Mouse (Mus musculus) v-Abl transformed pro-B cells (cell line): Measurements from ENCODE around the gene Sbpl.
"Not testable (repeated sequence)": the region's sequence is repeated elsewhere in the genome, so short reads cannot be mapped to it uniquely, and the experiment has no call there.

ENCODE experiments used
- in situ Hi-C, 2 experiments: fragments of 400-800 bp; cut with MboI; formaldehyde crosslinking; loops; one replicate each; pipeline ENCODE4 v1.15.1; 2025; ENCODE audit not compliant: unreplicated experiment in 2 of 2

Gene Sbpl

GRCm38 (mm10) chr17:23965805-23966425 is 10.8 kb upstream of the Sbpl start:
- in situ Hi-C loops: loop anchor here (10.0 kb wide), 2 partner anchors 111 to 221 kb away; partner anchors contain the start of genes Kremen2 (in 1 of the 2) and Paqr4 (in 1 of the 2)

- in situ Hi-C loops: loop anchor here (5.0 to 10.0 kb wide), 4 partner anchors 89 to 217 kb away; partner anchors contain the start of genes Kremen2 (in 1 of the 2) and Paqr4 (in 1 of the 2)
These were observed 6.6 kb upstream of the Sbpl start for GRCm38 (mm10) chr17:23961573-23962122.

- in situ Hi-C loops: loop anchor here (5.0 to 10.0 kb wide), 4 partner anchors 88 to 215 kb away; partner anchors contain the start of genes Kremen2 (in 1 of the 2) and Paqr4 (in 1 of the 2)
These were observed 5.1 kb upstream of the Sbpl start for GRCm38 (mm10) chr17:23960084-23960738.

- in situ Hi-C loops: not testable (repeated sequence)
These were observed 4.2 kb downstream of the Sbpl start for GRCm38 (mm10) chr17:23950828-23951227.

- in situ Hi-C loops: no loop called here
These were observed 6.0 kb downstream of the Sbpl start for GRCm38 (mm10) chr17:23949068-23949467.

- in situ Hi-C loops: not testable (repeated sequence)
These were observed 7.6 kb downstream of the Sbpl start for GRCm38 (mm10) chr17:23947486-23947885.

- in situ Hi-C loops: no loop called here
These were observed 13.7 kb downstream of the Sbpl start, which contains the start of gene Sbp for GRCm38 (mm10) chr17:23941372-23941771. Gene Sbp, plus strand, starts transcription at chr17:23941672.

- in situ Hi-C loops: no loop called here
These were observed 23.9 kb downstream of the Sbpl start for GRCm38 (mm10) chr17:23931157-23931556.

- in situ Hi-C loops: no loop called here
These were observed 30.0 kb downstream of the Sbpl start for GRCm38 (mm10) chr17:23925090-23925493.

- in situ Hi-C loops: no loop called here
These were observed 30.5 kb downstream of the Sbpl start for GRCm38 (mm10) chr17:23924531-23925007.

- in situ Hi-C loops: not testable (repeated sequence)
These were observed 37.9 kb downstream of the Sbpl start, which contains the start of gene Dcpp3 for GRCm38 (mm10) chr17:23917158-23917557. Gene Dcpp3, plus strand, starts transcription at chr17:23917458.
